Mouse (Mus musculus) kidney, embryonic 14.5 days (tissue): Measurements from ENCODE around the gene Pld1. TPM values are rescaled to one million over a fixed set of nuclear protein-coding genes. Genes with fewer than 3 reads are reported as not detected.
A peak's percentile ranks its signal among the peaks of the same experiment; 100 is the strongest.

Source experiments
- ATAC-seq: fragments of 200-750 bp; cut with Nextera tagmentation; 2 replicates; pipeline ENCODE4 v1.8.0; 2017; ENCODE audit warnings: moderate number of reproducible peaks, mild to moderate bottlenecking, moderate TSS enrichment, moderate library complexity; ENCODE audit not compliant: low FRiP score, low TSS enrichment
- H3K27ac ChIP-seq: fragments of 300-500 bp; sonication (generic); 2 replicates; pipeline ENCODE4 v1.5.1; 2014; ENCODE audit warnings: low read depth, mild to moderate bottlenecking, low read length, moderate library complexity, mixed read lengths
- H3K27me3 ChIP-seq: fragments of 300-500 bp; sonication (generic); 2 replicates; pipeline ENCODE4 v1.6.1; 2014; ENCODE audit warnings: mild to moderate bottlenecking, low read length; ENCODE audit not compliant: control insufficient read depth, insufficient read depth
- H3K36me3 ChIP-seq: fragments of 300-500 bp; sonication (generic); 2 replicates; pipeline ENCODE4 v1.6.1; 2014; ENCODE audit warnings: low read length, mixed read lengths; ENCODE audit not compliant: control insufficient read depth, insufficient read depth
- H3K4me1 ChIP-seq: fragments of 300-500 bp; sonication (generic); 2 replicates; pipeline ENCODE4 v1.6.1; 2014; ENCODE audit warnings: low read length, mixed read lengths; ENCODE audit not compliant: control insufficient read depth, insufficient read depth
- H3K4me2 ChIP-seq: fragments of 300-500 bp; sonication (generic); replicated peaks from 2 replicates; pipeline ENCODE4 v1.6.1; 2014; ENCODE audit warnings: low read depth, mild to moderate bottlenecking, low read length
- H3K4me3 ChIP-seq: fragments of 300-500 bp; sonication (generic); 2 replicates; pipeline ENCODE4 v1.5.1; 2014; ENCODE audit warnings: mild to moderate bottlenecking, low read length
- H3K9ac ChIP-seq: fragments of 300-500 bp; sonication (generic); 2 replicates; pipeline ENCODE4 v1.6.1; 2014; ENCODE audit warnings: low read depth, mild to moderate bottlenecking, low read length, moderate library complexity
- H3K9me3 ChIP-seq: fragments of 300-500 bp; sonication (generic); 2 replicates; pipeline ENCODE4 v1.6.1; 2016; ENCODE audit warnings: low read length; ENCODE audit not compliant: control insufficient read depth
- WGBS: fragments of 180-500 bp; shearing (Covaris S2); extraction: QIAGEN DNeasy Blood & Tissue Kit; methylation state at CpG from one replicate; pipeline ENCODE4 v1.1.7; 2014; 5-methylcytosine and 5-hydroxymethylcytosine counted together
- polyA plus RNA-seq: library from polyadenylated mRNA; unstranded; fragments of >200 nt; fragmentation: Nextera tagmentation; extraction: Ambion mirVana; gene quantifications from 2 replicates; pipeline ENCODE4 v1.2.1, GENCODE M21; 2014

Gene Pld1
- polyA plus RNA-seq, 1 experiment from 2014 or later, result 4.8 TPM

DNA sequence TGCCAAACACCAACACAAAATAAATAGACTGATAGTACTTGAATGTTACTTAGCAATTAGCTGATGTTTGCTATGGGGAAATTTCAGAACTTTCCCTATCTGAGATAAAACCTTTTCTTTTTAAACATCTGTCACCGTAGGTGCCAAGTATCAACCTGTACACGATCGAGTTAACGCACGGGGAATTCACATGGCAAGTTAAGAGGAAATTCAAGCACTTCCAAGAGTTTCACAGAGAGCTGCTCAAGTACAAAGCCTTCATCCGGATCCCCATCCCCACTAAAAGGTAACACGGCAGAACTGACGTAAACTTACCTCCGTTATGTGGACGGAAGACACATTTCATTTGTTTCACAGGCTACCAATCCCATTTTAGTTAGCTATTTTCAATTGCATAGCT is 90.0 kb downstream of the Pld1 start:
- WGBS, result 79% methylated on average over 10 of the region's 10 CpGs
- H3K36me3 ChIP-seq, result no peaks in the 10 kb centered on the region
- no peak for ATAC-seq
- no peaks in the 10 kb centered on the region for H3K4me1 ChIP-seq
- no peaks in the 10 kb centered on the region for H3K9me3 ChIP-seq
- H3K9ac ChIP-seq, result no peak overlapping the region
- no peak overlapping the region for H3K27ac ChIP-seq
- no peak overlapping the region for H3K4me2 ChIP-seq
- no peaks in the 10 kb centered on the region for H3K27me3 ChIP-seq
- no peak overlapping the region for H3K4me3 ChIP-seq

DNA sequence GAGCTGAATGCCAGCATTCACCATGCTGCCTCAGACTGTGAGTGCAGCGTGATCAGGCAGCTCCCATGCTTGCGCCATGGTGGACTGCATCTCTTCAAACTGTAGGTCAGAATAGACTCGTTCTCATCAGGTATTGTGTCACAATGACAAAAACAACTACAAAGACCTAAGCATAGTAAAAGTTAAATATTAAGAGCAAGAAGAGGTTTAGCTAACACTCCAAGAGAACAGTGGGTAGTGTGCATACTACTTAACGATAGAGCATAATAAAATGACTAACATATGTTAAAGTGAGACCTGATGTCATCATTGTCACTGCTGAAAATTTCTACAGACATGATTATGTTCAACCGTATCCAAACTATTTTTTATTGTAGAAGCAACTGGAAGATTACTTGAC is 92.4 kb downstream of the Pld1 start:
- 94% methylated on average over 5 of the region's 5 CpGs for WGBS
- Histone ChIP-seq H3K27ac (no peak overlapping the region), H3K36me3 (no peaks in the 10 kb centered on the region), H3K9me3 (no peaks in the 10 kb centered on the region), H3K9ac (no peak overlapping the region), H3K4me3 (no peak overlapping the region), H3K27me3 (no peaks in the 10 kb centered on the region), H3K4me1 (no peaks in the 10 kb centered on the region), H3K4me2 (no peak overlapping the region)
- no peak for ATAC-seq

DNA sequence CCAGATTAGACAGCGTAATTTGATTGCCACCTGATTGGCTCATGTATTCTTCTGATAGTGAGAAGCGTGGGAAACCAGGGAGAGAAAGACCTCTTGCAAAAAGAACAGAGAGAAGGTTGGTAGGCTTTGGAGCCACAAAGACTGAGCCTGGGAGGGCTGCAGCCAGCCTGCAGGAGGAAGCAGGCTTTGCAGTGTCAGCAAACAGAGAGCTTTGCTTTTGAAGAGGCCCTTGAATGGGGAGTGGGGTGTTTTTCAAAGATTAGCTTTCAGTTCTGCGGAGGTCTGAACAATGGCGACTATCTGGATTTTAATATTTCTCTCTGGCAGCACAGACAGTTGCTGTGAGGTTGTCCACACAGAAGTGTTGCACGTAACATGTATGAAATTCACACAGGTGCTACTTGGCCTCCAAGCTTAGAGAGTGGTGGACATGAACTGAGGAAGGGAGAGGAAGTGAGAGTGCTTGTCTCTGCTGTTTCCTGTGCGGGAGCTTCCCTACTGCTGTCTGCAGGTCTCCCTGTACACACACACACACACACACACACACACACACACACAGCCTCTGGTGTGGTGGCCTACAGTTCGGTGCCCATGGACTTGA is 93.2 kb downstream of the Pld1 start:
- H3K4me2 ChIP-seq, result no peak overlapping the region

DNA sequence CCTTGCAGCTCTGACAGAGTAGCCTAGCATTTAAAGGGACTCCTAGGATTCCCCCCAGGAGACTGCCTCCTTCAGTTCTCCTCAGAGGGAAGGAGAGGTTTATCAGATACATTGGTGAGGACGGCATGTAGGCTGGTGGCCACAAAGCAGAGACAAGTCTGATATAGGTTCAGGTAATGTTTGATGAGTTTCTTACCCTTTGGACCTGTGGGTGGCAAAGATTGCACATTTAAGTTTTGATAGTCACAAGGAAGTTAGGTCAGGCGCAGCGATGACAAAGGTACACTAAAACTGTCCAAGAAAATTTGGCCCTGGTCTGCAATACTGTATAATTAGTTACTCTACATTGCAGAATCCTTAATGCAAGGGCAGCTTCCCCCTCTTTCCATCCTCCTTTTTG is 95.4 kb downstream of the Pld1 start:
- Histone ChIP-seq H3K27me3 (no peaks in the 10 kb centered on the region), H3K9me3 (no peaks in the 10 kb centered on the region), H3K36me3 (no peaks in the 10 kb centered on the region), H3K9ac (no peak overlapping the region), H3K4me1 (peaks cover 5% of the 10 kb centered on the region; the same call in 1 of the 2 replicates), H3K4me2 (no peak overlapping the region), H3K27ac (no peak overlapping the region), H3K4me3 (no peak overlapping the region)
- ATAC-seq, result no peak
- WGBS, result 90% methylated on average over 3 of the region's 3 CpGs

More for the DNA sequence above, 93.2 kb downstream of the Pld1 start:
- Histone ChIP-seq H3K9ac (no peak overlapping the region), H3K27ac (no peak overlapping the region), H3K4me3 (no peak overlapping the region), H3K36me3 (no peaks in the 10 kb centered on the region), H3K27me3 (no peaks in the 10 kb centered on the region), H3K9me3 (no peaks in the 10 kb centered on the region), H3K4me1 (no peaks in the 10 kb centered on the region)
- ATAC-seq, result no peak
- 67% methylated on average over 7 of the region's 7 CpGs for WGBS

DNA sequence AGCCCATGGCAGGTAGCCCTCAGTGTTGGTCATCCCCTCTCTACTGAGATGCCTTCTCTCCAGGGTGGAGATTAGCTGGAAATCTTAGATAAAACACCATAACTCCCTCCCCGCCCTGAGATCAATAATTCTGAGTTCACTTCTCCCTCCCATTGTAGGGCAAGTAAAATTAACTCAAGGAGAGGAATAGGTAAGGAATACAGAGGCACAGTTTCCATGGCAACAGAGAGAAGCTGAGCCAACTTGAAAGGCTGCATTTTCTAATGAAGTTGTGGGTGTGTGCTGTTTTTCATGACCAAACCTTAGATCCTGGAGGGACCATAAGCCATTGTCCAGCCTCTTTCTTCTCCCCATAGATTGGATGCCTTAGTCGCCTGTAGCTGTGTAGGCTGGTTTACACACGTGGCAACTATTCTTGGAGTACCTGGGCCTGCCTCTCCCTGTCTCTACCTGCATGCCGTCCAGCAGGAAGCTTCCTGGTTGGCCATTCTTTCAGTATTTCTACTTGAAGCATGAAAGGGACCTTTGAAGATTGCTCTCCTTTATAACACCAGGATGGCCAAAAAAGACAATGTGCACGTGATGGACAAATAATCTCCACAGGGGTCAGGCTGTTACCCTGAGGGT is 96.3 kb downstream of the Pld1 start:
- Histone ChIP-seq H3K27me3 (no peaks in the 10 kb centered on the region), H3K36me3 (no peaks in the 10 kb centered on the region), H3K4me3 (no peak overlapping the region), H3K4me2 (no peak overlapping the region), H3K9ac (no peak overlapping the region), H3K9me3 (no peaks in the 10 kb centered on the region), H3K4me1 (peaks cover 5% of the 10 kb centered on the region; the same call in 1 of the 2 replicates), H3K27ac (no peak overlapping the region)
- no peak for ATAC-seq
- 88% methylated on average over 5 of the region's 5 CpGs for WGBS

GRCm38 (mm10) chr3:28037320-28037932 is 98.9 kb downstream of the Pld1 start:
- no peaks in the 10 kb centered on the region for H3K36me3 ChIP-seq
- no peak overlapping the region for H3K27ac ChIP-seq
- peaks cover 5% of the 10 kb centered on the region; the same call in 1 of the 2 replicates for H3K4me1 ChIP-seq
- H3K27me3 ChIP-seq, result no peaks in the 10 kb centered on the region
- peak; percentile 12; the same call in 1 of the 2 replicates for ATAC-seq
- 47% methylated on average over 8 of the region's 8 CpGs for WGBS
- no peak overlapping the region for H3K4me3 ChIP-seq
- no peaks in the 10 kb centered on the region for H3K9me3 ChIP-seq
- no peak overlapping the region for H3K4me2 ChIP-seq
- H3K9ac ChIP-seq, result no peak overlapping the region

GRCm38 (mm10) chr3:28038106-28038505 is 99.6 kb downstream of the Pld1 start:
- WGBS, result 35% methylated on average over 2 of the region's 2 CpGs
- H3K27me3 ChIP-seq, result no peaks in the 10 kb centered on the region
- ATAC-seq, result peak; percentile 67

GRCm38 (mm10) chr3:28039760-28040159 is 101.3 kb downstream of the Pld1 start:
- H3K4me3 ChIP-seq, result no peak overlapping the region
- no peaks in the 10 kb centered on the region for H3K27me3 ChIP-seq
- H3K4me1 ChIP-seq, result peaks cover 5% of the 10 kb centered on the region; the same call in 1 of the 2 replicates
- no peaks in the 10 kb centered on the region for H3K9me3 ChIP-seq
- no peak overlapping the region for H3K9ac ChIP-seq
- H3K36me3 ChIP-seq, result no peaks in the 10 kb centered on the region
- no peak overlapping the region for H3K27ac ChIP-seq
- ATAC-seq, result 0 out of 2 replicates have a peak, but pooled peaks have one; percentile 14
- H3K4me2 ChIP-seq, result no peak overlapping the region
- 38% methylated on average over 1 of the region's 1 CpGs for WGBS

More at GRCm38 (mm10) chr3:28038106-28038505, 99.6 kb downstream of the Pld1 start:
- H3K36me3 ChIP-seq, result no peaks in the 10 kb centered on the region
- no peak overlapping the region for H3K4me3 ChIP-seq
- peaks cover 5% of the 10 kb centered on the region; the same call in 1 of the 2 replicates for H3K4me1 ChIP-seq
- H3K9ac ChIP-seq, result no peak overlapping the region
- no peaks in the 10 kb centered on the region for H3K9me3 ChIP-seq
- no peak overlapping the region for H3K27ac ChIP-seq
- no peak overlapping the region for H3K4me2 ChIP-seq

- Histone ChIP-seq H3K9ac (no peak overlapping the region), H3K27ac (no peak overlapping the region), H3K27me3 (no peaks in the 10 kb centered on the region), H3K4me3 (no peak overlapping the region), H3K36me3 (no peaks in the 10 kb centered on the region), H3K4me2 (no peak overlapping the region), H3K9me3 (no peaks in the 10 kb centered on the region), H3K4me1 (peaks cover 5% of the 10 kb centered on the region; the same call in 1 of the 2 replicates)
- whole genome bisulfite sequencing, result 86% methylated on average over 8 of the region's 8 CpGs
- no peak for ATAC-seq
These were observed 102.7 kb downstream of the Pld1 start for GRCm38 (mm10) chr3:28041236-28041635.
